8 mouse cellular contexts compared by ENCODE assay signal in genomic region chr2:31847908-31848307, GRCm38 (mm10). TPM values are rescaled to one million over a fixed set of nuclear protein-coding genes. Genes with fewer than 3 reads are reported as not detected.
A peak's percentile ranks its signal among the peaks of the same experiment; 100 is the strongest.
DNase-seq lines count a peak whose midpoint lies in the region; ATAC-seq and TF ChIP-seq lines count a peak whose summit lies in the region.

No protein-coding gene starts in this region.

- no peaks in the 10 kb centered on the region for H3K9me3 ChIP-seq in intestine, embryonic 15.5 days
- no peaks in the 10 kb centered on the region for H3K9me3 ChIP-seq in liver, embryonic 16.5 days (replicated peaks; ENCODE audit: control insufficient read depth, low read length)
- no peaks in the 10 kb centered on the region for H3K9me3 ChIP-seq in stomach, embryonic 14.5 days (ENCODE audit: control insufficient read depth, low read depth, low read length)

- H3K4me2 ChIP-seq in intestine, embryonic 15.5 days (replicated peaks): no peak overlapping the region
- no peak overlapping the region for H3K4me2 ChIP-seq in liver, embryonic 16.5 days (ENCODE audit: low read depth, low read length)
- H3K4me2 ChIP-seq in stomach, embryonic 14.5 days (replicated peaks; ENCODE audit: low read depth, low read length): no peak overlapping the region

- H3K27ac ChIP-seq in layer of hippocampus, adult 2 months: no peak overlapping the region
- H3K27ac ChIP-seq in intestine, embryonic 15.5 days: no peak overlapping the region
- no peak overlapping the region for H3K27ac ChIP-seq in liver, embryonic 16.5 days (ENCODE audit: low read length)
- H3K27ac ChIP-seq in stomach, embryonic 14.5 days (ENCODE audit: low read length): no peak overlapping the region

- no peak for DNase-seq in layer of hippocampus, adult 2 months (ENCODE audit: low spot score in 2 of 2)
- no peak for DNase-seq in layer of hippocampus, adult 9-11 months
- peak; percentile 60 for DNase-seq in brain, embryonic 14.5 days (ENCODE audit: low read depth)
- no peak for DNase-seq in frontal cortex, adult 2 months (ENCODE audit: extremely low spot score in 1 of 2, low spot score in 1 of 2)
- DNase-seq in urinary bladder, postnatal 25 days (ENCODE audit: low spot score): no peak

- TF ChIP-seq POLR2A in brain, embryonic 14.5 days (IDR thresholded peaks at IDR 0.05; ENCODE audit: borderline replicate concordance, extremely low read depth, insufficient read depth, insufficient read length, poor library complexity, severe bottlenecking): no peak

- TF ChIP-seq CTCF in layer of hippocampus, adult 2 months (conservative IDR thresholded peaks at IDR 0.05): peak; percentile 75
- peak; percentile 59; the same call in 1 of the 2 replicates for TF ChIP-seq CTCF in brain, embryonic 14.5 days (IDR thresholded peaks at IDR 0.05; ENCODE audit: borderline replicate concordance, extremely low read depth, insufficient read depth, insufficient read length)

- peaks cover 43% of the 10 kb centered on the region for H3K27me3 ChIP-seq in intestine, embryonic 15.5 days (replicated peaks)
- H3K27me3 ChIP-seq in liver, embryonic 16.5 days (ENCODE audit: control insufficient read depth, insufficient read depth, low read depth, low read length): peaks cover 44% of the 10 kb centered on the region
- peaks cover 30% of the 10 kb centered on the region for H3K27me3 ChIP-seq in stomach, embryonic 14.5 days (ENCODE audit: control insufficient read depth, insufficient read depth, low read length)

- H3K4me3 ChIP-seq in layer of hippocampus, adult 2 months: no peak overlapping the region
- H3K4me3 ChIP-seq in intestine, embryonic 15.5 days (replicated peaks): no peak overlapping the region
- H3K4me3 ChIP-seq in liver, embryonic 16.5 days (ENCODE audit: low read depth, low read length): no peak overlapping the region
- no peak overlapping the region for H3K4me3 ChIP-seq in stomach, embryonic 14.5 days (ENCODE audit: low read depth, low read length)

- no peaks in the 10 kb centered on the region for H3K36me3 ChIP-seq in intestine, embryonic 15.5 days
- H3K36me3 ChIP-seq in liver, embryonic 16.5 days (ENCODE audit: control insufficient read depth, insufficient read depth): no peaks in the 10 kb centered on the region
- no peaks in the 10 kb centered on the region for H3K36me3 ChIP-seq in stomach, embryonic 14.5 days (ENCODE audit: control insufficient read depth, insufficient read depth, low read length)

- no peak overlapping the region for H3K9ac ChIP-seq in intestine, embryonic 15.5 days
- no peak overlapping the region for H3K9ac ChIP-seq in liver, embryonic 16.5 days (ENCODE audit: low read depth, low read length)
- no peak overlapping the region for H3K9ac ChIP-seq in stomach, embryonic 14.5 days (replicated peaks; ENCODE audit: low read depth, low read length)

- H3K4me1 ChIP-seq in intestine, embryonic 15.5 days (replicated peaks): peaks cover 21% of the 10 kb centered on the region
- H3K4me1 ChIP-seq in liver, embryonic 16.5 days (ENCODE audit: control insufficient read depth, low read depth, low read length): peaks cover 15% of the 10 kb centered on the region
- H3K4me1 ChIP-seq in stomach, embryonic 14.5 days (ENCODE audit: control insufficient read depth, insufficient read depth, low read length): peaks cover 12% of the 10 kb centered on the region

- peak; percentile 51 for ATAC-seq in intestine, embryonic 15.5 days
- ATAC-seq in liver, embryonic 16.5 days (ENCODE audit: low read depth): peak; percentile 25; the same call in 1 of the 2 replicates
- 0 out of 2 replicates have a peak, but pooled peaks have one; percentile 34 for ATAC-seq in stomach, embryonic 14.5 days (ENCODE audit: insufficient number of reproducible peaks, insufficient read depth, low FRiP score, low read depth)

- whole genome bisulfite sequencing in intestine, embryonic 15.5 days: 14% methylated on average over 6 of the region's 6 CpGs
- 8% methylated on average over 6 of the region's 6 CpGs for WGBS in liver, embryonic 16.5 days (ENCODE audit: insufficient replicate concordance)
- 18% methylated on average over 6 of the region's 6 CpGs for WGBS in stomach, embryonic 14.5 days

RNA-seq across cellular contexts. Expression of gene Fibcd1, which starts 2.1 kb away (rescaled TPM):
- 100 to 1,000 TPM; 108 to 110 TPM for total RNA-seq in layer of hippocampus, adult 2 months (2021)
- polyA plus RNA-seq in brain, embryonic 14.5 days (2012; rRNA removed): 7.2 and 10.0 TPM in 2 replicates
- polyA plus RNA-seq in intestine, embryonic 15.5 days (2015; fragmentation: Nextera tagmentation; extraction: Ambion mirVana): 0.46 and 0.67 TPM in 2 replicates
- 0.04 TPM in 2 replicates for polyA plus RNA-seq in liver, embryonic 16.5 days (2015; fragmentation: Nextera tagmentation; extraction: Ambion mirVana)
- 0.10 TPM in 1 of 2 replicates, not detected in the other for polyA plus RNA-seq in stomach, embryonic 14.5 days (2014; fragmentation: Nextera tagmentation; extraction: Ambion mirVana)
- 8.0 and 9.0 TPM in 2 replicates for polyA plus RNA-seq in frontal cortex, adult 2 months (2012; rRNA removed)

RNA-seq across cellular contexts. Expression of gene Qrfp, which starts 37.5 kb away (rescaled TPM):
- not detected for total RNA-seq in layer of hippocampus, adult 2 months (2021)
- 0.03 TPM in 2 replicates for polyA plus RNA-seq in brain, embryonic 14.5 days (2012; rRNA removed)
- 0.05 TPM in 2 replicates for polyA plus RNA-seq in intestine, embryonic 15.5 days (2015; fragmentation: Nextera tagmentation; extraction: Ambion mirVana)
- polyA plus RNA-seq in liver, embryonic 16.5 days (2015; fragmentation: Nextera tagmentation; extraction: Ambion mirVana): 0.05 and 0.07 TPM in 2 replicates
- polyA plus RNA-seq in stomach, embryonic 14.5 days (2014; fragmentation: Nextera tagmentation; extraction: Ambion mirVana): 0.11 and 0.25 TPM in 2 replicates
- not detected in 2 replicates for polyA plus RNA-seq in frontal cortex, adult 2 months (2012; rRNA removed)

RNA-seq across cellular contexts. Expression of gene Lamc3, which starts 39.2 kb away (rescaled TPM):
- 1 to 10 TPM; 6.3 to 7.8 TPM for total RNA-seq in layer of hippocampus, adult 2 months (2021)
- polyA plus RNA-seq in brain, embryonic 14.5 days (2012; rRNA removed): 5.8 and 12.0 TPM in 2 replicates
- 0.30 and 0.60 TPM in 2 replicates for polyA plus RNA-seq in intestine, embryonic 15.5 days (2015; fragmentation: Nextera tagmentation; extraction: Ambion mirVana)
- 0.04 and 0.15 TPM in 2 replicates for polyA plus RNA-seq in liver, embryonic 16.5 days (2015; fragmentation: Nextera tagmentation; extraction: Ambion mirVana)
- polyA plus RNA-seq in stomach, embryonic 14.5 days (2014; fragmentation: Nextera tagmentation; extraction: Ambion mirVana): 0.36 and 0.49 TPM in 2 replicates
- 3.3 and 4.6 TPM in 2 replicates for polyA plus RNA-seq in frontal cortex, adult 2 months (2012; rRNA removed)
